In the genomic region with DNA sequence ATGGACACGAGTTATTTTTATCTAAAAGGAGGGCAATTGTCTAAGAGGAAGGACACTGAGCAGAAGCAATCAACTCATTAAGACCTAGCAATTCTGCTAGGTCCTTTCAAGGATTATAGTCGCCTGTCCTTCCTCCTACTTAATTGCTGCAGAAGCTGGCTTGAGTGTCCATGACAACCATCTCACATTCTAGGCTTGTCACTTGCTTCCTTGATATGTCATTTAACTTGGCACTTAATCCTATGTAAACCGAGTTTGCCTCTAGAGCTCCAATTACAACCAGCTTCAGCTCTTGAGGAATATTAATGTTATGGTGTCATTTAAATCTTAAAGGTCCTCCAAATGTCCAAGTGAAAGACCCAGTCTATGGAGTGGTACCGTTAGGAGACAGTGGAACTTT, we compare ENCODE assay signal across 30 mouse cellular contexts. TPM values are rescaled to one million over a fixed set of nuclear protein-coding genes. Genes with fewer than 3 reads are reported as not detected.
DNase-seq lines count a peak whose midpoint lies in the region; ATAC-seq and TF ChIP-seq lines count a peak whose summit lies in the region.
"Had no signal": no experiment of that assay in that cellular context is flagged by ENCODE, and none has a peak within 500 bp of the region (broad histone marks: within the 10 kb centered on the region; RNA-seq: fewer than 3 reads in every experiment).

No protein-coding gene starts in this region.

- no peak overlapping the region for H3K4me3 ChIP-seq in forebrain, embryonic 14.5 days (ENCODE audit: low read depth, low read length)
- no peak overlapping the region for H3K4me3 ChIP-seq in forebrain, embryonic 11.5 days (ENCODE audit: low read depth, low read length)
- no peak overlapping the region for H3K4me3 ChIP-seq in kidney, embryonic 14.5 days (ENCODE audit: low read length)
- H3K4me3 ChIP-seq: embryonic facial prominence, embryonic 12.5 days; embryonic facial prominence, embryonic 15.5 days; erythroblast, embryonic 14.5 days; forebrain, embryonic 10.5 days; forebrain, embryonic 13.5 days had no signal

- H3K9ac ChIP-seq in forebrain, embryonic 14.5 days (ENCODE audit: low read length) = no peak overlapping the region
- H3K9ac ChIP-seq in forebrain, embryonic 11.5 days (ENCODE audit: low read length) = no peak overlapping the region
- no peak overlapping the region for H3K9ac ChIP-seq in kidney, embryonic 14.5 days (ENCODE audit: low read depth, low read length)
- H3K9ac ChIP-seq: embryonic facial prominence, embryonic 12.5 days; embryonic facial prominence, embryonic 15.5 days; forebrain, embryonic 13.5 days had no signal

- 14% methylated on average over 4 of the region's 4 CpGs for WGBS in forebrain, embryonic 14.5 days
- 38% methylated on average over 4 of the region's 4 CpGs for WGBS in forebrain, embryonic 11.5 days
- WGBS in kidney, embryonic 14.5 days = 32% methylated on average over 4 of the region's 4 CpGs

- TF ChIP-seq POLR2A in brain, embryonic 14.5 days (IDR thresholded peaks at IDR 0.05; ENCODE audit: borderline replicate concordance, extremely low read depth, insufficient read depth, insufficient read length, poor library complexity, severe bottlenecking) = no peak

- H3K36me3 ChIP-seq in forebrain, embryonic 14.5 days (ENCODE audit: control insufficient read depth, insufficient read depth, low read length) = no peaks in the 10 kb centered on the region
- no peaks in the 10 kb centered on the region for H3K36me3 ChIP-seq in forebrain, embryonic 11.5 days (ENCODE audit: control insufficient read depth, insufficient read depth, low read length)
- no peaks in the 10 kb centered on the region for H3K36me3 ChIP-seq in kidney, embryonic 14.5 days (ENCODE audit: control insufficient read depth, insufficient read depth, low read length)
- H3K36me3 ChIP-seq: embryonic facial prominence, embryonic 12.5 days; embryonic facial prominence, embryonic 15.5 days; forebrain, embryonic 10.5 days; G1E had no signal

- no peaks in the 10 kb centered on the region for H3K27me3 ChIP-seq in forebrain, embryonic 14.5 days (replicated peaks; ENCODE audit: control insufficient read depth, insufficient read depth, low read length)
- no peaks in the 10 kb centered on the region for H3K27me3 ChIP-seq in forebrain, embryonic 11.5 days (ENCODE audit: control insufficient read depth, insufficient read depth, low read length)
- no peaks in the 10 kb centered on the region for H3K27me3 ChIP-seq in kidney, embryonic 14.5 days (ENCODE audit: control insufficient read depth, insufficient read depth, low read length)
- H3K27me3 ChIP-seq: CH12.LX; embryonic facial prominence, embryonic 12.5 days; embryonic facial prominence, embryonic 15.5 days; forebrain, embryonic 13.5 days had no signal

- no peak for TF ChIP-seq CTCF in brain, embryonic 14.5 days (IDR thresholded peaks at IDR 0.05; ENCODE audit: borderline replicate concordance, extremely low read depth, insufficient read depth, insufficient read length)

- no peaks in the 10 kb centered on the region for H3K4me1 ChIP-seq in forebrain, embryonic 14.5 days (ENCODE audit: control insufficient read depth, insufficient read depth, low read length)
- H3K4me1 ChIP-seq in forebrain, embryonic 11.5 days (replicated peaks; ENCODE audit: control insufficient read depth, insufficient read depth, low read length) = no peaks in the 10 kb centered on the region
- no peaks in the 10 kb centered on the region for H3K4me1 ChIP-seq in kidney, embryonic 14.5 days (ENCODE audit: control insufficient read depth, insufficient read depth, low read length)

- ATAC-seq in forebrain, embryonic 14.5 days = no peak
- ATAC-seq in forebrain, embryonic 11.5 days (replicated peaks; ENCODE audit: low FRiP score) = no peak
- ATAC-seq in kidney, embryonic 14.5 days (ENCODE audit: low FRiP score, low TSS enrichment) = no peak
- ATAC-seq: activated CD4-positive, CD25-positive, alpha-beta regulatory T cell, adult 4 months; CD4-positive, CD25-positive, alpha-beta regulatory T cell, adult 4 months; forebrain, embryonic 13.5 days; forebrain, embryonic 16.5 days; Patski had no signal

- peak; percentile 27 for DNase-seq in embryo, embryonic 10 days (ENCODE audit: low spot score)
- DNase-seq in embryo, embryonic 11 days = no peak
- peak; percentile 30 for DNase-seq in forebrain, embryonic 14.5 days (ENCODE audit: low spot score)
- no peak for DNase-seq in forebrain, embryonic 11.5 days (ENCODE audit: low spot score)
- peak; percentile 53 for DNase-seq in brain, embryonic 14.5 days (ENCODE audit: low read depth)
- peak; percentile 74 for DNase-seq in retina, embryonic 14.5 days (ENCODE audit: low spot score)
- DNase-seq in urinary bladder, postnatal 36 days (ENCODE audit: low spot score in 2 of 2) = no peak
- DNase-seq: adrenal gland, adult 8-10 months; adrenal gland, postnatal 14 days; adrenal gland, postnatal 36 days; B cell, adult 2 months; cerebellum, adult 11 months; cerebellum, adult 18-20 months; cerebellum, adult 8-10 months; cerebellum, adult 9-11 months; cerebellum, postnatal 14 days had no signal

- no peak overlapping the region for H3K27ac ChIP-seq in forebrain, embryonic 14.5 days (ENCODE audit: low read depth, low read length)
- H3K27ac ChIP-seq in forebrain, embryonic 11.5 days (ENCODE audit: low read depth, low read length) = no peak overlapping the region
- H3K27ac ChIP-seq in kidney, embryonic 14.5 days (ENCODE audit: low read depth, low read length) = no peak overlapping the region
- H3K27ac ChIP-seq: embryonic facial prominence, embryonic 12.5 days; embryonic facial prominence, embryonic 15.5 days; forebrain, embryonic 10.5 days; forebrain, embryonic 13.5 days had no signal

- no peak overlapping the region for H3K4me2 ChIP-seq in forebrain, embryonic 14.5 days (ENCODE audit: low read length)
- no peak overlapping the region for H3K4me2 ChIP-seq in forebrain, embryonic 11.5 days (ENCODE audit: low read depth, low read length, severe bottlenecking)
- H3K4me2 ChIP-seq in kidney, embryonic 14.5 days (replicated peaks; ENCODE audit: low read depth, low read length) = no peak overlapping the region
- H3K4me2 ChIP-seq: embryonic facial prominence, embryonic 12.5 days; embryonic facial prominence, embryonic 15.5 days; forebrain, embryonic 13.5 days had no signal

- no peaks in the 10 kb centered on the region for H3K9me3 ChIP-seq in forebrain, embryonic 14.5 days (replicated peaks; ENCODE audit: control insufficient read depth, low read length)
- H3K9me3 ChIP-seq in forebrain, embryonic 11.5 days (ENCODE audit: control insufficient read depth, low read length) = no peaks in the 10 kb centered on the region
- no peaks in the 10 kb centered on the region for H3K9me3 ChIP-seq in kidney, embryonic 14.5 days (ENCODE audit: control insufficient read depth, low read length)
- H3K9me3 ChIP-seq: embryonic facial prominence, embryonic 12.5 days; embryonic facial prominence, embryonic 15.5 days; forebrain, embryonic 10.5 days; forebrain, embryonic 13.5 days; G1E had no signal

RNA-seq across cellular contexts. Expression of gene Gm17359, which starts 22.3 kb away (rescaled TPM):
- polyA plus RNA-seq in forebrain, embryonic 14.5 days (2014; fragmentation: Nextera tagmentation; extraction: Ambion mirVana) = 0.17 TPM in 1 of 2 replicates, not detected in the other
- not detected in 2 replicates for polyA plus RNA-seq in forebrain, embryonic 11.5 days (2014; fragmentation: Nextera tagmentation; extraction: Ambion mirVana)
- 0.04 TPM in 1 of 2 replicates, not detected in the other for polyA plus RNA-seq in brain, embryonic 14.5 days (2012; rRNA removed)
- polyA plus RNA-seq in kidney, embryonic 14.5 days (2014; fragmentation: Nextera tagmentation; extraction: Ambion mirVana) = not detected in 2 replicates
- polyA plus RNA-seq: activated CD4-positive, CD25-positive, alpha-beta regulatory T cell, adult 4 months; CD4-positive, CD25-positive, alpha-beta regulatory T cell, adult 4 months; cortical plate, adult 2 months; embryonic facial prominence, embryonic 12.5 days; embryonic facial prominence, embryonic 15.5 days; erythroblast, embryonic 14.5 days; forebrain, embryonic 10.5 days; forebrain, embryonic 13.5 days; forebrain, embryonic 16.5 days; frontal cortex, adult 2 months; G1E; Patski had no signal

Comparison
In these comparisons a context has a peak if more than half of its experiments do, and no peak if none do; other contexts are left out.
1. DNase-seq: peak in embryo, embryonic 10 days (single experiment), forebrain, embryonic 14.5 days (single experiment), brain, embryonic 14.5 days (single experiment) and retina, embryonic 14.5 days (single experiment); none in embryo, embryonic 11 days (single experiment), forebrain, embryonic 11.5 days (single experiment) and urinary bladder, postnatal 36 days (0 of 2).